Mouse (Mus musculus) adrenal gland, postnatal 14 days (tissue): ENCODE data around the gene Chodl. TPM values are rescaled to one million over a fixed set of nuclear protein-coding genes. Genes with fewer than 3 reads are reported as not detected.

ENCODE experiments used
- DNase-seq: peaks from one replicate; pipeline ENCODE4 v3.0.0; 2021; ENCODE audit warnings: mixed read lengths
- long read RNA-seq, 2 experiments: library from polyadenylated mRNA; stranded (forward); transcript quantifications; one replicate each; pipeline ENCODE4 v2.0.0; 2021
- total RNA-seq: library from RNA; stranded (reverse); gene quantifications from 2 replicates; pipeline ENCODE4 v1.2.3, GENCODE M21; 2021

Gene Chodl
- total RNA-seq = 0.48 and 0.83 TPM in 2 replicates
- long read RNA-seq, experiment 1, partial matches to known transcripts = 0 of 2 reads
- long read RNA-seq, experiment 1, other reads (novel, unspliced or antisense) = 0 of 2 reads
- long read RNA-seq, experiment 2, partial matches to known transcripts = 0 of 2 reads
- long read RNA-seq, experiment 2, other reads (novel, unspliced or antisense) = 0 of 2 reads

DNA sequence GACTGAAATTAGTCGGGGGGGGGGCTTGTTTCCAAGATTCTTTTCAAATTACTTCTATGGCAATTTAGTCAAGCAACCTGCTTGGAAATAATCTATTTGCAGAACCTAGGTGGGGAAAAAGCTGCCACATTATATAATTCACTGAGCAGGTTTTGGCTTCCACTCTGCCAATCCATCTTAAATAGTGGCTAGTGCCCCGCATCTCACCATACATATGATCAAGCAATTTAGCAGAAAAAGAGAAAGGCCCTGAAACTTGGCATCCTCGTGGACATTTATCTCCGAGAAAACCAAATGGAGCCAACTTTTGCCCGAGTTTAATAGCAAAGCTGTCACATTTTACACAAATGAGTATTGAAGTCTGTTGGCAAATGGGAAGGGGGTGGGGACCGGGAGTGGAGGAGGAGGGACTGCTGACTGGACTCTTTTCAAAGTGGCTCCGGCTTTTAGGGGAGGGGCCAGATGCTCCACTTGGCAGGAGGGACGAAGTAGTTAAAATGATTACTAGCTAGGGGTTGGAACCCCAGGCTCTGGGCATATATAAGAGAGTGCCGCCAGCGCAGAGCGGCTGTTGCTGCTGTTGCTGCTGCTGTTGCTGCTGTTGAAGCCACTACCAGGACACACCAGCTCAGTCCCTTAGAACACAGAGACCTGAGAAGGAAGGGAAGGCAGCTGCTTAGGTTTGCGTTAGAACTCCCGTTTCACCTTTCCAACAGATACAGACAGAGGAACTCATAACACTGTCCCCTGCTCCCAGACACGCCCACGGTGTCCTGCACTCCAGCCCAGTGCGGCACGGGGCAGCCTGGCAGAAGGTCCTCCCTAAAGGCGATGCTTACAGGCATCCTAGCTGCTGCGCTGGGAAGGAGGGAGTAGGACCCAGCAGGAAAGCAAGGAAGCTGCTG, at the start of gene Chodl:
Gene Chodl (plus strand): TSS at position 567 of the 905 bp plus-strand sequence.
- peak; percentile 19 for DNase-seq

- no peak for DNase-seq
Observed at GRCm38 (mm10) chr16:78922644-78923043, 8.1 kb upstream of the Chodl start.

GRCm38 (mm10) chr16:78931287-78932025, 708 bp downstream of the Chodl start:
- no peak for DNase-seq

DNA sequence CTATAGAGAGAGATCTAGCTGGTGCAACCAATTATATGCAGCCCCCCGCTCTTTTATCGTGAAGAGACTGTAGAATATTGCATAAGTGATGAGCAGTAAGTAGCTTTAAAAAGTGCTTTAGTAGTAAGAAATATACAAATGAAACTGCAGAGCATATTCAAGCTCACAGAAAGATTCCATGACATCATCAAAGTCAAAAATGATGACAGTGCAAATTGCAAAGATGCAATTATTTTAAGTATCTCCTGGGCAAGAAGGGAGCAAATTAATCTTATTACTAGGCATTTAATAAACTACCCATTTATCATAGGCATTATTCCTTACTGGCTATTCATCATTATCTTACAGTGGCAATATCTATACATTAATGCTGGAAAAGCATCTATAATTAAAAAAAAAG, 3.5 kb downstream of the Chodl start:
- DNase-seq = no peak

GRCm38 (mm10) chr16:78937755-78938154, 7.0 kb downstream of the Chodl start:
- no peak for DNase-seq

GRCm38 (mm10) chr16:78950359-78950758, 19.6 kb downstream of the Chodl start:
- no peak for DNase-seq

DNA sequence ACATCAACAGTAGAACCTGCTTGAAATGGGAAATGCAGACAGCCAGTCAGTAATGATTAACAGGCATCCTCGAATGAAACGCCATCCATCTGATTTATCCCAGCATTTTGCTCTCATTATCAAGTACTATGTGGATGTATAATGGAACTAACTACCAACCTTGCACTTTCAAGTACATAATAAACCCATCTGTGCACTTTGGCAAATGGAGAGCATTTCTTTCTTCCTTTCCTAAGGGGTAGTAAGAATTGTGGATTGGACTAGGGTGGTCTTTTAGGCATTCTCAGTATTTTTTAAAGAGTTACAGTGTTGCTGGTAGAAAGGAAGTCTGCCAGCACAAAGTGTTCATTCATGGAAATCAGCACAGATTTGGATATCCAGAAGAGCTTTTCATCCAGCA, 26.7 kb downstream of the Chodl start:
- DNase-seq = no peak

GRCm38 (mm10) chr16:78969091-78969731, 38.5 kb downstream of the Chodl start:
- DNase-seq = peak; percentile 12

DNA sequence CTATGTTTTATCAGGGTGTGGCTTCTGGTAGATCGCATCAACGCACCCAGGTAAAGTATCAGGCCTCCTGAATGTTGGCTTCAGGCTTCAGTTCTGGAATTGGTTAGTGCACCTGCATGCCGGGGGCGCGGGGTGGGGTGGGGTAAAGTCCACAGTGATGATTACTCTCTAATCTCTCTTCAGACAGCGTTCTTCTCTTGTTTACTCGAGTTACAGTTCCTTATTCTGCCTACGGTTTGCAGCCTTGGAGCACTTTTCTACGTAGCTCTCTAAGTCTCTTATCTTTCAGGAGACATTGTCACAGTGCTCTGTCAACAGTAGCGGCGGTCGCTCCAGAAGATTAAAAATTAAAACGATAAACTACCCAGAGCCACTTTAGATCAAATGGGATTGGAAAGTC, 43.4 kb downstream of the Chodl start:
- no peak for DNase-seq

DNA sequence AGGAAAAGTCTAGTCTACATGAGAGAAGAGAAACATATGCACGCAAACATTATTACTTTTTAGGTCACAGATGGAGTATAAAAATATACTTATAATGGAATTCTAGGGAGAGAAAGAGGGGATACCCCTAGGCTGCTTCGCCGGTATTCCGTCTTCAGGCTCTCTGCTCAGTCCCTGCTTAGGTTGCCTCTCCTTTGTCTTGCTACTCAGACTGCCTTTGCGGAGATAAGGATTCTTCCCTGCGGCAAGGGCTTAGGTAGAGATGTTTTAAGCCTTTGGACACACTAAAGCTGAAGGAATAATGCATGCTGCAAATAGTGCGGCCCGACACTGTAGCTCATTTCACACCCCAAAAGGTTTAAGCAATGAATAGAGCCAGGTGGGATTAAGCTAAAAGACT, 45.6 kb downstream of the Chodl start:
- DNase-seq = no peak

Other genes with a start within 250 kb of the Chodl start
- not detected in 2 replicates for gene Tmprss15, start 160.1 kb downstream of the Chodl start, total RNA-seq